Mouse (Mus musculus): ENCODE measurements at regions not wholly inside any gene's neighbourhood (a gene's known extent, or its start where the extent isn't known, plus 50 kb on each side); places are given as distances from the start of the nearest gene placed in this dataset. TPM values are rescaled to one million over a fixed set of nuclear protein-coding genes. Genes with fewer than 3 reads are reported as not detected.
"Not testable (repeated sequence)": the region's sequence is repeated elsewhere in the genome, so short reads cannot be mapped to it uniquely, and the experiment has no call there.

GRCm38 (mm10) chr12:37014401-37014800, 93.9 kb upstream of the Meox2 start:
- no peak for TF ChIP-seq CTCF (IDR thresholded peaks at IDR 0.05; ENCODE audit: low read depth)
- no peak overlapping the region for H3K4me2 ChIP-seq
- ATAC-seq (ENCODE audit: insufficient read depth) (no peak), DNase-seq (no peak)
- no peaks in the 10 kb centered on the region for H3K36me3 ChIP-seq (ENCODE audit: insufficient read depth)
- H3K9me3 ChIP-seq (ENCODE audit: low read depth, low read length), result no peaks in the 10 kb centered on the region
- WGBS, result 77% methylated on average over 4 of the region's 4 CpGs
- H3K4me3 ChIP-seq (ENCODE audit: low read depth, low read length), result no peak overlapping the region
- H3K9ac ChIP-seq, result no peak overlapping the region
- H3K27ac ChIP-seq (ENCODE audit: low read depth), result no peak overlapping the region
- H3K27me3 ChIP-seq (ENCODE audit: insufficient read depth, low read length), result no peaks in the 10 kb centered on the region
- H3K4me1 ChIP-seq (ENCODE audit: insufficient read depth), result no peaks in the 10 kb centered on the region

- not testable (repeated sequence) for H3K36me3 ChIP-seq (ENCODE audit: insufficient read depth); DNase-seq; H3K4me3 ChIP-seq (ENCODE audit: low read depth, low read length); H3K27me3 ChIP-seq (ENCODE audit: insufficient read depth, low read length); H3K4me2 ChIP-seq; H3K9me3 ChIP-seq (ENCODE audit: low read depth, low read length); H3K27ac ChIP-seq (ENCODE audit: low read depth); H3K9ac ChIP-seq; H3K4me1 ChIP-seq (ENCODE audit: insufficient read depth); ATAC-seq (ENCODE audit: insufficient read depth)
- WGBS, result 90% methylated on average over 7 of the region's 7 CpGs
These were observed 93.4 kb upstream of the Meox2 start for GRCm38 (mm10) chr12:37014945-37015344.

GRCm38 (mm10) chr12:37015474-37016248, 92.7 kb upstream of the Meox2 start:
- no peak for TF ChIP-seq CTCF (IDR thresholded peaks at IDR 0.05; ENCODE audit: low read depth)
- Histone ChIP-seq H3K9me3 (ENCODE audit: low read depth, low read length) (no peaks in the 10 kb centered on the region), H3K4me3 (ENCODE audit: low read depth, low read length) (no peak overlapping the region), H3K4me2 (no peak overlapping the region), H3K27me3 (ENCODE audit: insufficient read depth, low read length) (no peaks in the 10 kb centered on the region), H3K27ac (ENCODE audit: low read depth) (no peak overlapping the region), H3K36me3 (ENCODE audit: insufficient read depth) (no peaks in the 10 kb centered on the region), H3K4me1 (ENCODE audit: insufficient read depth) (no peaks in the 10 kb centered on the region), H3K9ac (no peak overlapping the region)
- no peak for ATAC-seq (ENCODE audit: insufficient read depth)
- 50% methylated on average over 4 of the region's 4 CpGs for WGBS
- peak; percentile 19 for DNase-seq

GRCm38 (mm10) chr12:37047191-37047590, 61.1 kb upstream of the Meox2 start:
- H3K27me3 ChIP-seq (ENCODE audit: insufficient read depth, low read length), result no peaks in the 10 kb centered on the region
- no peaks in the 10 kb centered on the region for H3K36me3 ChIP-seq (ENCODE audit: insufficient read depth)
- TF ChIP-seq CTCF (IDR thresholded peaks at IDR 0.05; ENCODE audit: low read depth), result no peak
- no peak overlapping the region for H3K4me3 ChIP-seq (ENCODE audit: low read depth, low read length)
- H3K4me2 ChIP-seq, result no peak overlapping the region
- ATAC-seq (ENCODE audit: insufficient read depth) (no peak), DNase-seq (no peak)
- 68% methylated on average over 3 of the region's 3 CpGs for WGBS
- H3K9me3 ChIP-seq (ENCODE audit: low read depth, low read length), result no peaks in the 10 kb centered on the region
- H3K27ac ChIP-seq (ENCODE audit: low read depth), result no peak overlapping the region
- no peaks in the 10 kb centered on the region for H3K4me1 ChIP-seq (ENCODE audit: insufficient read depth)
- no peak overlapping the region for H3K9ac ChIP-seq

- no peak for TF ChIP-seq CTCF (IDR thresholded peaks at IDR 0.05; ENCODE audit: low read depth)
- Histone ChIP-seq H3K4me1 (ENCODE audit: insufficient read depth) (no peaks in the 10 kb centered on the region), H3K9ac (no peak overlapping the region), H3K9me3 (ENCODE audit: low read depth, low read length) (no peaks in the 10 kb centered on the region), H3K36me3 (ENCODE audit: insufficient read depth) (no peaks in the 10 kb centered on the region), H3K4me2 (no peak overlapping the region), H3K4me3 (ENCODE audit: low read depth, low read length) (no peak overlapping the region), H3K27me3 (ENCODE audit: insufficient read depth, low read length) (no peaks in the 10 kb centered on the region), H3K27ac (ENCODE audit: low read depth) (no peak overlapping the region)
- no peak; the same call in 1 of the 2 replicates for ATAC-seq (ENCODE audit: insufficient read depth)
- peak; percentile 81 for DNase-seq
- 17% methylated on average over 1 of the region's 1 CpGs for WGBS
These were observed 57.7 kb upstream of the Meox2 start for GRCm38 (mm10) chr12:37050596-37050995.

GRCm38 (mm10) chr12:37057411-37057810, 50.9 kb upstream of the Meox2 start:
- TF ChIP-seq CTCF (IDR thresholded peaks at IDR 0.05; ENCODE audit: low read depth), result no peak
- no peaks in the 10 kb centered on the region for H3K9me3 ChIP-seq (ENCODE audit: low read depth, low read length)
- no peak overlapping the region for H3K9ac ChIP-seq
- H3K4me3 ChIP-seq (ENCODE audit: low read depth, low read length), result no peak overlapping the region
- DNase-seq (no peak), ATAC-seq (ENCODE audit: insufficient read depth) (no peak)
- no peaks in the 10 kb centered on the region for H3K27me3 ChIP-seq (ENCODE audit: insufficient read depth, low read length)
- H3K4me1 ChIP-seq (ENCODE audit: insufficient read depth), result no peaks in the 10 kb centered on the region
- no peak overlapping the region for H3K4me2 ChIP-seq
- 73% methylated on average over 3 of the region's 3 CpGs for WGBS
- H3K36me3 ChIP-seq (ENCODE audit: insufficient read depth), result no peaks in the 10 kb centered on the region
- no peak overlapping the region for H3K27ac ChIP-seq (ENCODE audit: low read depth)

Small RNA genes in the stretch of these regions (microRNA-seq; reads per million reads assigned to microRNA genes)
- gene Gm44326 (ENCODE audit: borderline number of aligned reads) (not detected), gene Mir5099 (ENCODE audit: borderline number of aligned reads) (178 reads per million, percentile 55 among the genes with 10 or more reads in this experiment)
